Mouse (Mus musculus): ENCODE data around the gene Ddrgk1. TPM values are rescaled to one million over a fixed set of nuclear protein-coding genes. Genes with fewer than 3 reads are reported as not detected.
"Not testable (repeated sequence)": the region's sequence is repeated elsewhere in the genome, so short reads cannot be mapped to it uniquely, and the experiment has no call there.

Ddrgk1 gene
- polyA plus RNA-seq, 1 experiment from 2014 or later = 199 TPM

DNA sequence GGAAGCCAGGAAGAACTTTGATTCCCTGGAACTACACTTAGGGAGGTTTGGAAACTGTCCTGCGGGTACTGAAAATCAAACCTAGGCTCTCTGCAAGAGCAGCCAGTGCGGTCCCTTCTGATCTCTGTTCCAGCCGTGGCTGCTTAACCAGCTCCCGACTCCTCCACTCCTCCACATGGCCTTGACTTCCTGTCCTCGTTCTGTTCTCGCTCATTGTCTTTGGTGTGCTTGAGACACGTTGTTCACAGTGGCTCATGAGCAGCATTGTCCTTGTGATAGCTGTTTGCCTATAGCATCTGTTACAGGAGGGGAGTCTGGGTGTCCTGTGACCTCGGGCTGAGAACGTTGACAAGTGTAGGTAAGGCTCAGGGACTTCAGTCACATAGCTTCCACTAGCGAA is 12.8 kb upstream of the Ddrgk1 start:
- no peaks in the 10 kb centered on the region for H3K79me2 ChIP-seq (ENCODE audit: inconsistent target)
- no peak overlapping the region for H3K4me3 ChIP-seq (ENCODE audit: inconsistent target)
- H3K27ac ChIP-seq = no peak overlapping the region
- H3K36me3 ChIP-seq (ENCODE audit: inconsistent target) = peaks cover 88% of the 10 kb centered on the region
- 95% methylated on average over 10 of the region's 10 CpGs for WGBS (ENCODE audit: missing documents)

DNA sequence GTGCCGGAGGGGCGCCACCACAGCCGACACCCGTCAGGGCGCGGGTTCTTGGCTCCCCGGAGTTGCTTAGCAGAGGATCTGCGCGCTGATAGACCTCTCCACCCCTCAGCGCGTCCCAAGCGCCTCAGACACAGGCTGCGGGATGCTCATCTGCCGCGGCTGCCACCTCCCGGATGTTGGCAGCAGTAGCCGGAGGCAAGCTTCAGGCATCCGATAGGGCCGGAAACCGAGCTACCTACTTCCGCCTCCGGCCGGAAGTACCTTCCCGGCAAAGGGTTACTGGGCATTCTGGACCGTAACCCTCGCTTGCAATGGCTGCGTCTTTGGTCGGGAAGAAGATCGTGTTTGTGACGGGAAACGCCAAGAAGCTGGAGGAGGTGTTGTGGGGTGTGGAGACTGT is 3.1 kb upstream of the Ddrgk1 start, which contains the start of gene Itpa:
Gene Itpa, plus strand, starts transcription at position 52 of the 400 bp plus-strand sequence.
- Histone ChIP-seq H3K79me2 (ENCODE audit: inconsistent target) (peaks cover 35% of the 10 kb centered on the region), H3K4me3 (ENCODE audit: inconsistent target) (peak within 1 kb of the TSS; percentile 95), H3K27ac (peak within 1 kb of the TSS; percentile 58), H3K36me3 (ENCODE audit: inconsistent target) (peaks cover 18% of the 10 kb centered on the region)
- WGBS (ENCODE audit: missing documents) = under 1% methylated on average over 31 of the region's 31 CpGs

DNA sequence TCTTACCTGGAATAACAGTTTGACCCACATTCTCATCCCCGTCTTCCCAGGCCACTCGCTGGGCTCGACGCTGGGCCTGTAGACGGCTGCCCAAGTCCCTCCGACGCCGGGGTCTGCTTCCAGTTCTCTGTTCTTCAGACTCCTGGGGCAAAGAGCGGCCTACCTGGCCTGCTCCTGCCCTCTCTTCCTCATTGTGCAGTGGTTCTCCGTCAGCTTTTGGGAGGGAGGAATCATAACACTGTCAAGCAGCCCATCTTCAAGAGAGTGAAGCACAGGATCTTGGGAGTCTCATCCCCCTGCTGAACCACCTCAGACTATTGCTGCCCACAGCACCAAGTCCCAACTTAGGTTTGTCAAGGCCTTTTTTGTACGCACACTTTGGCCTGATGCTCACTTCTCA is 1.1 kb downstream of the Ddrgk1 start:
- WGBS (ENCODE audit: missing documents) = 89% methylated on average over 11 of the region's 11 CpGs
- H3K36me3 ChIP-seq (ENCODE audit: inconsistent target) = peaks cover 37% of the 10 kb centered on the region
- peaks cover 7% of the 10 kb centered on the region for H3K79me2 ChIP-seq (ENCODE audit: inconsistent target)
- peak overlapping the region; percentile 77; the same call in 1 of the 2 replicates for H3K27ac ChIP-seq
- peak overlapping the region; percentile 36; the same call in 1 of the 2 replicates for H3K4me3 ChIP-seq (ENCODE audit: inconsistent target)

DNA sequence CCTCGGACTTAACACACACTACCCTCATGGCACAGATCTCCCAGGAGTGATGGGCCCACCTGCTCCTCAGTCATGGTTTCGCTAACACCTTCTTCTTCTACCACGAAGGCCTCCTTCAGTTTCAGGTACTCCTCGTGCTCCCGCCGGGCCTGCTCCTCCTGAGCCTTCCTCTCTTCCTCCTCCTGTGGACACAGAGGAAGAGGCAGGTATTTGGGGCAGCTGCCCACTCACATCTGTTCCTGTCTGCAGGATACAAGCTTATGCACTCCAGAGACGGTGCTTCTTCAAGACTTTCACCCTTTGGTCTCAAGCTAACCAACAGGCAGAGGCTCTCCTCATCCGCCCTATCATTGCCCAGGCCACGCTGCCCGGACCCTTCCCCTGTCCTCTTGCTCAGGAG is 5.9 kb downstream of the Ddrgk1 start:
- WGBS (ENCODE audit: missing documents) = 96% methylated on average over 10 of the region's 10 CpGs
- no peak overlapping the region for H3K4me3 ChIP-seq (ENCODE audit: inconsistent target)
- H3K79me2 ChIP-seq (ENCODE audit: inconsistent target) = no peaks in the 10 kb centered on the region
- peaks cover 82% of the 10 kb centered on the region for H3K36me3 ChIP-seq (ENCODE audit: inconsistent target)
- no peak overlapping the region for H3K27ac ChIP-seq

DNA sequence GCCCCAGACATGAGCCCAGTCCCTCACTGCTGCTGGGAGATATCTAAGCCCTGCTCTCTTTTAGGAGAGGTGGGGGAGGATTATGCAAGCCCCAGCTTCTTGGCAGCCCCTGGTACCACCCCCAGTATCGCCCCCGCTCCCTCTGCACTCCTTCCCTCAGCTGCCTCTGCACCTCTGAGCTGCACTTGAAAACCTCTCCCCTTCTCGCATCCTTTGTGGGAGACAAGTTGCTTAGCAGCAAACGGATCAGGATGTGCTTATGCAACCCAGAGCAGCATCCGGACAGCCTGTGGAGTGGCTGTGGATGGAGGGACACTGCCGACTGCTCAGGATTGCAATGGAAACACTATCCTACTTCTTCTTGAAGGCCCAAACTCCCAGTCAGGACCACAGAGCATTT is 6.9 kb downstream of the Ddrgk1 start:
- no peaks in the 10 kb centered on the region for H3K79me2 ChIP-seq (ENCODE audit: inconsistent target)
- peaks cover 87% of the 10 kb centered on the region for H3K36me3 ChIP-seq (ENCODE audit: inconsistent target)
- no peak overlapping the region for H3K27ac ChIP-seq
- no peak overlapping the region for H3K4me3 ChIP-seq (ENCODE audit: inconsistent target)
- WGBS (ENCODE audit: missing documents) = 83% methylated on average over 6 of the region's 6 CpGs

DNA sequence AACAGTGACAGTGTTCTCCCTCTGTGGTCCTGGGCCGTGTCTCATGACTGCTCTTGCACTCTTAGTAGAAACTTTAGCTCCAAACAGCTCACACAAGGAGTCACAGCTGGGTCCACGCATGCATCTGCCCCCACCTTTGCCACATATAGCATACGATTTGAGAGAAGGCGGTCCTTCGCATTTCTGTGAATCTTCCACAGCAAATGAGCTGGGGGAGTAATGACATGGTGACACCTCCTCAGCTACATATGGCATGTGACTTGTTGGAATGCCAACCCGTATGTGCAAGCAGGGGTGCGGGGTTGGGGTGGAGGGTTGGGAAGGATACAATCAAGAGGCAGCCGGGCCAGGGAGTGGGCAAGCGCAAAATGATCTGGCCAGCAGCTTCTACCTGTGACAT is 7.9 kb downstream of the Ddrgk1 start:
- H3K79me2 ChIP-seq (ENCODE audit: inconsistent target) = no peaks in the 10 kb centered on the region
- WGBS (ENCODE audit: missing documents) = 99% methylated on average over 9 of the region's 9 CpGs
- no peak overlapping the region for H3K27ac ChIP-seq
- peaks cover 82% of the 10 kb centered on the region for H3K36me3 ChIP-seq (ENCODE audit: inconsistent target)
- no peak overlapping the region for H3K4me3 ChIP-seq (ENCODE audit: inconsistent target)

DNA sequence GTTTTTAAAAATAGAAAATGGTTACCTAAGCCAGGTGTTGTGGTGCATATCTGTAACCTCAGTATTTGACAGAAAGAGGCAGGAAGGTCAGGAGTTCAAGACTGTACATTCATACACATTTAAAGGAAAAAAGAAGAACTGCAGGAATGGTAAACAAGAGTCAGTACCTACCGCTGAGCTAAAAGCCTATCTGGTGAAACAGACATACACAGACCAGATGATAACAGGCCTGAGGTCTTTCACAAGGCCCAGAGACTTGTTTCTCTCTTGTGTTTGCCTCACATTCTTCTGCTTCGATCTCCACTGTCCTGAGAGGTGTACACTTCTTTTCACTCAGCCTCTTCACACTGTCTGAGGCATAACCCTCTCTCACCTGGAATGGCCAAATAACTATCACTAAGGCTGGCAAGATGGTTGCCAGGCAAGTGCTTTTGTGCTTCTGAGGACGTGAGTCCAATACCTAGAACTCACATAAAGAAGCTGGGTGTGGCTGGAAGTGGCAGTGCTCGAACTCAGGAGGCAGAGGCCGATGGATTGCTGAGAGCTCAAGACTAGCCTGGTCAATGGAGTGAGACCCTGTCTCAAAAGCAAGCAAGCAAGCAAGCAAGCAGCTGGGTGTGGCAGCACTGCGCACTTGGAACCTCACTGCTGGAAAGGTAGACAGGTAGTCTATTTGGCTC is 8.7 kb downstream of the Ddrgk1 start:
- H3K4me3 ChIP-seq (ENCODE audit: inconsistent target) = no peak overlapping the region
- 93% methylated on average over 6 of the region's 6 CpGs for WGBS (ENCODE audit: missing documents)
- H3K79me2 ChIP-seq (ENCODE audit: inconsistent target) = no peaks in the 10 kb centered on the region
- peaks cover 78% of the 10 kb centered on the region for H3K36me3 ChIP-seq (ENCODE audit: inconsistent target)
- H3K27ac ChIP-seq = no peak overlapping the region

DNA sequence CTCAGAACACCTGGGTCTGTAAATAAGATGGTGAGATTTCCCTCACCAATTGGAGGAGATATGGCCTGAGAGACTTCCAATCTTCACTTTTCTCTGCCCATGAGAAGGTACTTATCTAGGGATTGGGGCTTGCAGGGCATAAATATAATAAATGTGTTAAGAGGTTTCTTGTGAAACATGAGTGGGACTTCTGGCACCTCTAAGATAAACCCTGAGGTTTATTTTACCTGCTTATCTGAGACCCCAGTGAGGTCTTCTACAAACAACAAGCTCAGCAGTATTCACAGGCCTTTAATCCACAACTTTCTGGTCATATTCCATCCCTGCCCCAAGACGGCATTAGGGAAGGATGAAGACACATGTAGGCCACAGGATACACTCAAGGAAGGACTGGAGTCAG is 10.7 kb downstream of the Ddrgk1 start:
- Histone ChIP-seq H3K4me3 (ENCODE audit: inconsistent target) (no peak overlapping the region), H3K36me3 (ENCODE audit: inconsistent target) (peaks cover 59% of the 10 kb centered on the region), H3K27ac (no peak overlapping the region), H3K79me2 (ENCODE audit: inconsistent target) (no peaks in the 10 kb centered on the region)
- 90% methylated on average over 1 of the region's 1 CpGs for WGBS (ENCODE audit: missing documents)

DNA sequence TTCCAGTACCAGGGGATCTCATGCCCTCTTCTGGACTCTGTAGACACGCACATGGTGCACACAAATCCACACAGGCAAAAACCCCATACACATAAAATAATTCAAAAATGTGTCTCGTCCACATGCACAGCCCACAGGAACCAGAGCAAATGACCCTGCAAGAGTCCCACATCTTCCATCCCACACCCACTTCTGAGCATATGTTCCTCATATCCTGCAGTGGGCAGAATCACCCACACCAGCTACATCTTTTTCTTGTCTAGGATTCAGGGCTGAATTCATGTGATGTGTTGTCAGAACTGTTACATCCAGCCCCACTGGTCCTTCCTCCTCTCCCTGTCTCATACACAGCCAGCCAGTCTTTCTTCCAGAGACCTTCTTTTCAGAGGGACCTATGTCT is 11.2 kb downstream of the Ddrgk1 start:
- WGBS (ENCODE audit: missing documents) = 92% methylated on average over 2 of the region's 2 CpGs
- H3K27ac ChIP-seq = no peak overlapping the region
- peaks cover 55% of the 10 kb centered on the region for H3K36me3 ChIP-seq (ENCODE audit: inconsistent target)

DNA sequence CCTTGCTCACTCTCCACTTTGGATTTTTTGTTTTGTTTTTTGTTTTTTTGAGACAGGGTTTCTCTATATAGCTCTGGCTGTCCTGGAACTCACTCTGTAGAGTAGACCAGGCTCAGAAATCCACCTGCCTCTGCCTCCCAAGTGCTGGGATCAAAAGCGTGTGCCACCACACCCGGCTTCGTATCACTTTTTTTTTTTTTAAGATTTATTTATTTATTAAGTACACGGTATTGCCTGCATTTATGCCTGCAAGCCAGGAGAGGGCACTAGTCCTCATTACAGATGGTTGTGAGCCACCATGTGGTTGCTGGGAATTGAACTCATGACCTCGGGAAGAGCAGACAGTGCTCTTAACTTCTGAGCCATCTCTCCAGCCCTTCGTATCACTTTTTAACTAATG is 15.4 kb downstream of the Ddrgk1 start:
- H3K27ac ChIP-seq; H3K4me3 ChIP-seq (ENCODE audit: inconsistent target); H3K79me2 ChIP-seq (ENCODE audit: inconsistent target): not testable (repeated sequence)
- peaks cover 14% of the 10 kb centered on the region for H3K36me3 ChIP-seq (ENCODE audit: inconsistent target)
- WGBS (ENCODE audit: missing documents) = 97% methylated on average over 4 of the region's 6 CpGs

More for the DNA sequence above, 11.2 kb downstream of the Ddrgk1 start:
- no peaks in the 10 kb centered on the region for H3K79me2 ChIP-seq (ENCODE audit: inconsistent target)
- H3K4me3 ChIP-seq (ENCODE audit: inconsistent target) = no peak overlapping the region

DNA sequence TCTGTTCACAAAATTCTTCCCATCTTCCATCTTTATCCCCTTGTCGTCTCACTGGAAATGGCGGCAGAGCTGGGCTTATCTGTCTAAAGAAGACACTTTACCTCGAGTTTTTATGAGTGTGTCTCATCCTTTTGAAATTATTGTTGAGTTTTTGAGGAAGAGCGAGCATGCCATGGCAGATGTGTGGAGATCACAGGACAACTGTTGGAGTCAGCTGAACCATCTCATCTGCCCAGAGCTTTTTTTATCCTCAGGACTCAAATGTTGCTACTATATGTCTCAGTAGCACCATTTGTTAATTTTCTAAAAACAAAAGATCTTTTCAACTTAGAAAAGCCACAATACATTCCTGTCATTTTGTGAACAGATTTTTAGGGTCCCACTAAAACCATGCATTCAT is 19.3 kb downstream of the Ddrgk1 start:
- Histone ChIP-seq H3K36me3 (ENCODE audit: inconsistent target) (no peaks in the 10 kb centered on the region), H3K79me2 (ENCODE audit: inconsistent target) (no peaks in the 10 kb centered on the region), H3K4me3 (ENCODE audit: inconsistent target) (no peak overlapping the region), H3K27ac (no peak overlapping the region)
- WGBS (ENCODE audit: missing documents) = 90% methylated on average over 4 of the region's 4 CpGs

DNA sequence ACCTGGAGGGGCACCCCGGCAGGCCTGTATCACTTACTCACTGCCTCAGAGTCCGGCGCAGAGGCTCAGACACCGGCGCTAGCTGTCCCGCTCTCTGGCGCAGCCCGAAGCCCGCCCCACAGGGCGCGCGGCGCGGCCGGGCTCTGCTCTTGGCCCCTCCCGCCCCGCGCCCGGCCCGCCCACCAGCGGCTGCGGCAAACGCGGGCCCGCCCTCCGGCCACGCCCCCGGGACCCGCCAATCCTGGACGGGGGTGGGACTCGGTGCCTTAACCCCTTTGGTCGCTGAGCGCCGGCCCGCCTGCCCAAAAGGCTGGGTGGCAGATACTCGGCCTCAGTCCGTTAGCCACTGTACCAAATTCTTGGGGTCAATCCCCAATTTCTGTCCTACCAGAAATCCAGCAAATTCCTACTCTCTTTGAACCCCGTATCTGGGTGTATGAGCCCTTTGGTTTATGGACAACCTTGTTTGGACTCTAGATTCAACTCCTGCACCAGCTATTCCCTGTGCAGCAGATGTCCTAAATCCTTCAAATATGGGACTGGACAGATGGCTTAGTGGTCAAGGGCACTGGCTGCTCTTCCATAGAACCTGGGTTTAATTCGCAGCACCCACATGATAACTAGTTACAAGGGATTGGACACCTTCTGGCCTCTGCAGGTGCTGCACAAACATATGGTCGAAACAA is 21.6 kb downstream of the Ddrgk1 start, which contains the start of gene Lzts3:
Gene Lzts3, minus strand, starts transcription at position 120 of the 686 bp plus-strand sequence.
- Histone ChIP-seq H3K79me2 (ENCODE audit: inconsistent target) (no peaks in the 10 kb centered on the region), H3K36me3 (ENCODE audit: inconsistent target) (no peaks in the 10 kb centered on the region), H3K4me3 (ENCODE audit: inconsistent target) (peak within 1 kb of the TSS; percentile 13; the same call in 1 of the 2 replicates), H3K27ac (no peak within 1 kb of the TSS)
- 9% methylated on average over 20 of the region's 40 CpGs for WGBS (ENCODE audit: missing documents)

DNA sequence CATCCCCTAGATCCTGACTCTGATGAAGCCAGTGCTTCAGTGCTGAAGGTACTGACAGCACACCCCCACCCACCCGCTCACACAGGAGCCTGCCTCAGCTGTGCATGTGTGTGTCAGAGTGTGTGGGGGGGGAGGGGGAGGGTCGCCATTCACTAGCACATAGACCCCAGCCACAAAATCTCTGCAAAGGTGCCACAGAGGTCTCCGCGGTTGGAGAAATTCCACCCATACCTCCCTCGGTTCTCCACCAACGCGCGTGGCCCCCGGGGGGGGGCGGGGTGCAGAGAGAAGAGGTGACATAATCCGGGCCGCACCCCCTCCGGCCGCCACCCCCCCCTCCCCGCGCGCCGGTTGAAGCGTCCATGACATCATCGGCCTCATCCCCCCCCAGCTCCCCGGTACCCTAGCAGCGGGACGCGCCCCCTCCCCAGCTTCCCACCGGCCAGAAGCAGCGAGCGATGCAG is 22.2 kb downstream of the Ddrgk1 start:
- Histone ChIP-seq H3K27ac (no peak overlapping the region), H3K79me2 (ENCODE audit: inconsistent target) (no peaks in the 10 kb centered on the region), H3K4me3 (ENCODE audit: inconsistent target) (peak overlapping the region; percentile 13; the same call in 1 of the 2 replicates), H3K36me3 (ENCODE audit: inconsistent target) (no peaks in the 10 kb centered on the region)
- 3% methylated on average over 11 of the region's 27 CpGs for WGBS (ENCODE audit: missing documents)

DNA sequence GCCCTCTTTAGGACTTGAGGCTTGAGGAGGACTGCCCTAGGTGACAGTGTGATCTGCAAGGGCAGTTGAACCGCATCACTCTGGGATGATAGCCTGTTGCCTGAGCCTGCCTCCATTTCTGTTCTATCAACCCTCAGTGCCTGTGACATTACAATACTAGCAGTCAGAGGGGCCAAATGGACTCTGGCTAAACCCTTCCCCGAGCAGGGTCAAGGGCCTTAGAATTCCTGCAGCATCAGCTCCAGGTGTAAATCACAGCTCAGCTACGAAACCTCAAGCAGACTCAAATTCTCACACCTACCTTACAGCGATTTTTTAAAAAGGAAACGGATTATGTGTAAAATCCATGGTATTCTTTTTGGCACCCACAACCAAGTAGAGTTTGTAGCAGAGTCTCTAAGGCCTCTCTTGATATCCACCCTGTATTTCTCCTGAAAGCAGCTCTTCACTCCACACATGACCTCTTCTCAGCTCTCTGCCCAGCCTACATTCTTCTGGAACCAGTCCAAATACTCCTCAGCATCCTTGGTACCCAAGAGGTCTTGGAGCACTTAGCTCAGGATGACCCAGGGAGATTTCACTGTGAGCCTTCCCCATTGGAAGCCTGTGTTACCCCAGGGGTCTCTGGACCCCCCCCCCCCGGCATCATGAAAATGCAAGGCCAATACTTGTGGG is 23.0 kb downstream of the Ddrgk1 start:
- no peaks in the 10 kb centered on the region for H3K36me3 ChIP-seq (ENCODE audit: inconsistent target)
- H3K4me3 ChIP-seq (ENCODE audit: inconsistent target) = no peak overlapping the region
- no peaks in the 10 kb centered on the region for H3K79me2 ChIP-seq (ENCODE audit: inconsistent target)
- WGBS (ENCODE audit: missing documents) = 81% methylated on average over 6 of the region's 6 CpGs
- H3K27ac ChIP-seq = no peak overlapping the region

DNA sequence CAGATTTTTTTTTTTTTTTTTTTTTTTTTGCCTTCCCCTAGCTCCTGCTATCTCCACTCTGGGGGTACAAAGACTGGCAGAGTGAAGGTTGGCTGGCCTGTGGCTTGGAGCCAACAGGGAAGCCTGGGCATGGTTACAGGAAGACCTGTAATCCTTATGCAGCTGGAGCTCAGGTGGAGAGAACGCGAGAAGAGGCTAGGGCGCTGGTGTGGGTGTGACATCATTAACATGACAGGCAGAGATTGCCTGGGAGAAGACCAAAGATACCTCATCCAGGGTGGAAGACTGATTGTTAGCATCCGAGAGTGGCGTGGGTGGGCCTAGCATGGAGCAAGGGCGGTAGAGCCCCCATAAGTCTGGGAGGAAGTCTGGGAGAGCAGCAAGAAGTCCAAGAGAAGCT is 25.2 kb downstream of the Ddrgk1 start:
- WGBS (ENCODE audit: missing documents) = 97% methylated on average over 6 of the region's 6 CpGs
- Histone ChIP-seq H3K36me3 (ENCODE audit: inconsistent target) (no peaks in the 10 kb centered on the region), H3K4me3 (ENCODE audit: inconsistent target) (no peak overlapping the region), H3K27ac (no peak overlapping the region), H3K79me2 (ENCODE audit: inconsistent target) (no peaks in the 10 kb centered on the region)
